Mouse (Mus musculus) hindbrain, embryonic 16.5 days (tissue): ENCODE measurements around the gene Slc13a5. TPM values are rescaled to one million over a fixed set of nuclear protein-coding genes. Genes with fewer than 3 reads are reported as not detected.

Experiments
- ATAC-seq: fragments of 200-750 bp; cut with Nextera tagmentation; 2 replicates; pipeline ENCODE4 v1.8.0; 2017; ENCODE audit warnings: moderate TSS enrichment, moderate library complexity
- H3K27ac ChIP-seq: fragments of 300-500 bp; sonication (generic); 2 replicates; pipeline ENCODE4 v1.5.1; 2014; ENCODE audit warnings: low read depth, mild to moderate bottlenecking, control low read depth, low read length, moderate library complexity
- H3K27me3 ChIP-seq: fragments of 300-500 bp; sonication (generic); replicated peaks from 2 replicates; pipeline ENCODE4 v1.6.1; 2014; ENCODE audit warnings: low read length; ENCODE audit not compliant: control insufficient read depth, insufficient read depth
- H3K36me3 ChIP-seq: fragments of 300-500 bp; sonication (generic); 2 replicates; pipeline ENCODE4 v1.6.1; 2014; ENCODE audit warnings: mild to moderate bottlenecking, low read length, moderate library complexity, mixed read lengths; ENCODE audit not compliant: control insufficient read depth, insufficient read depth
- H3K4me1 ChIP-seq: fragments of 300-500 bp; sonication (generic); 2 replicates; pipeline ENCODE4 v1.6.1; 2014; ENCODE audit warnings: low read depth, low read length; ENCODE audit not compliant: control insufficient read depth, insufficient read depth
- H3K4me2 ChIP-seq: fragments of 300-500 bp; sonication (generic); 2 replicates; pipeline ENCODE4 v1.6.1; 2014; ENCODE audit warnings: mild to moderate bottlenecking, low read length, control low read depth, moderate library complexity
- H3K4me3 ChIP-seq: fragments of 300-500 bp; sonication (generic); 2 replicates; pipeline ENCODE4 v1.5.1; 2014; ENCODE audit warnings: mild to moderate bottlenecking, low read length, control low read depth, moderate library complexity
- H3K9ac ChIP-seq: fragments of 300-500 bp; sonication (generic); 2 replicates; pipeline ENCODE4 v1.6.1; 2014; ENCODE audit warnings: low read depth, mild to moderate bottlenecking, control low read depth, low read length, moderate library complexity
- H3K9me3 ChIP-seq: fragments of 300-500 bp; sonication (generic); 2 replicates; pipeline ENCODE4 v1.6.1; 2014; ENCODE audit warnings: mild to moderate bottlenecking, low read length, moderate library complexity; ENCODE audit not compliant: control insufficient read depth
- WGBS: fragments of 180-500 bp; shearing (Covaris S2); extraction: QIAGEN DNeasy Blood & Tissue Kit; methylation state at CpG from one replicate; pipeline ENCODE4 v1.1.7; 2014; 5-methylcytosine and 5-hydroxymethylcytosine counted together
- polyA plus RNA-seq: library from polyadenylated mRNA; unstranded; fragments of >200 nt; fragmentation: Nextera tagmentation; extraction: Ambion mirVana; gene quantifications from 2 replicates; pipeline ENCODE4 v1.2.1, GENCODE M21; 2015

Slc13a5 gene
- polyA plus RNA-seq, 1 experiment from 2014 or later, result 3.9 TPM

DNA sequence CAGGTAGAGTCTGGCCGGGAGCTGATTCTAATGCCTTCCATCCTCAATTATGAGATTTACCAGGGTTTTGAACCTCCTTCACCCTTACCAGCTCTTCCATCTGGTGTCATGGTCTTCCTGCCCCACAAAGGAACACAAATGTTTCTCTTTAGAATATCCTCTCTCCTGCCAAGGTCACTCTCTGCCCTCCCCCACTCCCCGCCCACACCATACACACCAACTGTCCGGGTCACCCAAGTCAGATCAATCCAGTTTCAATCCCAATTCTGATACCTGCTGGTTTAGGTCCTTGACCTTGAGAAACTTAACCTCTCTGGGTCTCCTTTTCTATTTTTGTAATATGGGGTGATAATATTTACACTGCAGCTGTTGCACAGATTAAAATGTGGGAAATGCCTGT, 20.5 kb upstream of the Slc13a5 start:
- Histone ChIP-seq H3K4me1 (no peaks in the 10 kb centered on the region), H3K9ac (no peak overlapping the region), H3K4me3 (no peak overlapping the region), H3K36me3 (no peaks in the 10 kb centered on the region), H3K27ac (no peak overlapping the region), H3K27me3 (no peaks in the 10 kb centered on the region), H3K9me3 (no peaks in the 10 kb centered on the region; the same call in 1 of the 2 replicates), H3K4me2 (no peak overlapping the region)
- no peak for ATAC-seq
- 87% methylated on average over 3 of the region's 3 CpGs for WGBS

DNA sequence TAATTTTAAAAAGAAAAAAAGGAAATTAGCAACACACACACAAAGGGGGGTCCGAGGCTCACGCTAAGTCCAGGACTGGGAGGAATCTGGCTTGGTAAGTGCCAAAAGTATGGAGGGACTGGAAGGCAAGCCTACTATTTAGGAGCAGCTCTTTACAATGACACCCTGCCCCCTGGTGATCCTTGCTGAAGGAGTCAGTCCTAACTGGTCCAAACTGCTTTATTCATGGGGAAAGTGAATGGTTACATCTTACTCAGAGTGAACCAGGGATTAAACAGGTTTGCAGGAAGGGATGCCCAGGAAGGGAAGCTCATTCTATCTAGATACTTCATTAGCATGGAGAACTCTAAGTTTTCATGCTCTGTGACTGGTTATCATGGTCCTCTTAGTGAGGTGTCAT, 20.1 kb upstream of the Slc13a5 start:
- no peak overlapping the region for H3K27ac ChIP-seq
- no peaks in the 10 kb centered on the region for H3K27me3 ChIP-seq
- 93% methylated on average over 2 of the region's 2 CpGs for WGBS
- no peak overlapping the region for H3K9ac ChIP-seq
- no peak for ATAC-seq
- no peak overlapping the region for H3K4me3 ChIP-seq
- H3K4me2 ChIP-seq, result no peak overlapping the region
- H3K36me3 ChIP-seq, result no peaks in the 10 kb centered on the region
- no peaks in the 10 kb centered on the region for H3K4me1 ChIP-seq
- no peaks in the 10 kb centered on the region; the same call in 1 of the 2 replicates for H3K9me3 ChIP-seq

DNA sequence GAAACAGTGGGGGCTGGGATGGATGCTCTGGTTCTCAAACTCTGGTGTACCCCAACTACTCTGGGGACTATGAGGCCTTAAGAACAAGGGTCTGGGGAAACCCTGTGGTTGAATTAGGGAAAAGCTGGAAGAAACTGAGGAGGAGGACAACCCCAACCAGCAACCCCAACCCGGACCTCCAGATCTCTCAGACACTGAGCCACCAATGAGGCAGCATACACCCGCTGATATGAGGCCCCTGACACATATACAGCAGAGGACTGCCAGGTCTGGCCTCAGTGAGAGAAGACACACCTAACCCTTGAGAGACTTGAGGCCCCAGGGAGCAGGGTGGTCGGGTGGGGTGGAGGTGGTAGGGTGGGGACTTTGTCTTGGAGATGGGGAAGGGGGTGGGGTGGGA, 19.6 kb upstream of the Slc13a5 start:
- no peaks in the 10 kb centered on the region for H3K27me3 ChIP-seq
- WGBS, result 87% methylated on average over 3 of the region's 3 CpGs
- H3K9me3 ChIP-seq, result no peaks in the 10 kb centered on the region; the same call in 1 of the 2 replicates
- no peak overlapping the region for H3K4me3 ChIP-seq
- H3K4me1 ChIP-seq, result no peaks in the 10 kb centered on the region
- H3K27ac ChIP-seq, result no peak overlapping the region
- no peaks in the 10 kb centered on the region for H3K36me3 ChIP-seq
- H3K4me2 ChIP-seq, result no peak overlapping the region
- no peak overlapping the region for H3K9ac ChIP-seq
- ATAC-seq, result no peak

DNA sequence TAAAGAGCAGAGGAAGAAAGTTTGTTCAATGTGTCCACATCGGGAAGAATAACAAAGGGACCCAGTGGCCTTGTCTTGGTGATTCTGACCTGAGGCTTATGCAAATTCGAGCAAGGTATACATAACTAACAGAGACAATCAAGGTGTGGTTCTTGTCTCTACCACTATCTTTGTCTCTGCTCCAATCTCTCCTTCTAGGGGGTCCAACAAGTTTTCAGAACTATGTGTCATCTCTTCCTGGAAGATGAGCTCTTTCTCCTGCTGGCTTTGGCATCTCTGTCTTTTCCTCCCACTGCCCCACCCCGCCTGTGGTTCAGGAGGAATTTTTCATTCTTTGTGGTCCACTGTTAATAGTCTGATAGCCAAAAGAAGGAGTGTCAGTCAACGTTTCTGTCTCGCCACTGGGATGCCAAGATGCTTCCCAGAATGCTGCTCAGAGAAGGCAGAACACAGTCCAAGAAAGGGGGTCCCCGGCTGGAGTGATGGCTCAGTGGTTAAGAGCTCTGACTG, 19.0 kb upstream of the Slc13a5 start:
- Histone ChIP-seq H3K4me2 (no peak overlapping the region), H3K4me1 (no peaks in the 10 kb centered on the region), H3K9me3 (no peaks in the 10 kb centered on the region; the same call in 1 of the 2 replicates), H3K27ac (no peak overlapping the region), H3K9ac (no peak overlapping the region), H3K4me3 (no peak overlapping the region), H3K36me3 (no peaks in the 10 kb centered on the region), H3K27me3 (no peaks in the 10 kb centered on the region)
- 84% methylated on average over 6 of the region's 6 CpGs for WGBS
- no peak for ATAC-seq

DNA sequence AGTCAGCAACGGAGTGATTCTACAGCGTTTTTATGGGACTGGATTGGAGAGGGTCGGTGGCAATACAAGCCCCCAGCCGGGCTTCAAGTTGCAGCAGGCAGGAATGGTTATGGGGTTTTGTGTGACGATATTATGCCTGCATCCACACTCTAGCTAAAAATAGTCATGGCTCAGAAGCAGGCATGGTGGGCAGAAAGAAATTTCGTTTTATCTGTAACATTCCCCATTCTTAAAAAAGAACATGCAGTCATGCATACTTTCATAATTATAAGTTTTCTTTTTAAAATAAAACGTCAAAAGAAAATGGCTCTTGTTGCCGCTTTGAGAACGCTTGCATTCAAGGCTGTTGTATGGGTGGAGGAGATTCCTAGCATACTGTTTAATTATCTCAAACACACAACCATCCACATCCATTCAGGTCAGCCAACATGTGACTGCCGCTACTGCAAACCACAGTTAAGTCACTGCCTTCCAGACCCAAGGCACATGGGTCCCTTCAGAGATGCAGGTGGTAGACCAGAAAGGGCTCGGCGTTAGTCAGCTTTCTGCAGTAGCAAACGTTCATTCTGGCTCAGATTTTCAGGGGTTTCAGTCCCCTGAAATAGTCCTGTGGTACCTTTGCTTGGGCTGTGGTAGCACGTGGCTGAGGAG, 17.6 kb upstream of the Slc13a5 start:
- ATAC-seq, result no peak
- Histone ChIP-seq H3K27me3 (no peaks in the 10 kb centered on the region), H3K4me1 (no peaks in the 10 kb centered on the region), H3K4me3 (no peak overlapping the region), H3K9me3 (no peaks in the 10 kb centered on the region; the same call in 1 of the 2 replicates), H3K27ac (no peak overlapping the region), H3K9ac (no peak overlapping the region), H3K4me2 (no peak overlapping the region), H3K36me3 (no peaks in the 10 kb centered on the region)
- WGBS, result 82% methylated on average over 14 of the region's 14 CpGs

DNA sequence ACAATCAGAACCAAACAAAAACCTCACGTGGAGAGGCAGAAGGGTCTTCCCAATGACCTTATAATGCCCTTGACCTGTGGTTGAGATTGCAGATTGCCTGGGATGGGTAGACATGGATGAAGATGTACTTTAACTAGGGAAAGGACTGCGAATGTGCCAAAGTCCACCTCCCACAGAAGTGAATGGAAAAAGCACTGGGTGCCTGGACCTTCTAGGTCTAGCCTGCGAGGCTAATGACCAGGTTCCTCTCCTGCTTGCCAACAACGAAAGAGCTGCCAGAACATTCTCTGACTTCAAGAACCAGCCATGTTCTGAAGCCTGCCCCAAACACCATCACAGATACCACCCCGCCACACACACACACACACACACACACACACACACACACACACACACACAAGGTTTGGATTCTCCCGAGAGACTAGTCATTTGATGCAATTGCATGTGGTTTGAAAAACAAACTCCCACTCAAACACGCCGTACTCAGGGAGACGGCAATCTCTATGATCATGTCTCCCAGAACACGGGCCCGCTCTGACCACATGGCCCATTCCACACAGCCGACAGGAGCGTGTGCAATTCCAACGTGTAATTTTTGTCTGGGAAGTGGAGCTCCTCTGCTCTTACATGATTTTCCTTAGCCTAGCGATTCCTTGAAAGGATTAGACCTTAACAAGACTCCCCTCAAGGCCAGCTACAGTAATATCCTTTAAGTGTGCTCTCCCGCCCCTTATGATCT, 16.6 kb upstream of the Slc13a5 start:
- H3K27ac ChIP-seq, result no peak overlapping the region
- no peaks in the 10 kb centered on the region for H3K36me3 ChIP-seq
- ATAC-seq, result no peak
- no peaks in the 10 kb centered on the region for H3K27me3 ChIP-seq
- H3K4me1 ChIP-seq, result no peaks in the 10 kb centered on the region
- H3K4me2 ChIP-seq, result no peak overlapping the region
- whole genome bisulfite sequencing, result 90% methylated on average over 16 of the region's 16 CpGs
- H3K4me3 ChIP-seq, result no peak overlapping the region
- no peak overlapping the region for H3K9ac ChIP-seq
- H3K9me3 ChIP-seq, result no peaks in the 10 kb centered on the region

DNA sequence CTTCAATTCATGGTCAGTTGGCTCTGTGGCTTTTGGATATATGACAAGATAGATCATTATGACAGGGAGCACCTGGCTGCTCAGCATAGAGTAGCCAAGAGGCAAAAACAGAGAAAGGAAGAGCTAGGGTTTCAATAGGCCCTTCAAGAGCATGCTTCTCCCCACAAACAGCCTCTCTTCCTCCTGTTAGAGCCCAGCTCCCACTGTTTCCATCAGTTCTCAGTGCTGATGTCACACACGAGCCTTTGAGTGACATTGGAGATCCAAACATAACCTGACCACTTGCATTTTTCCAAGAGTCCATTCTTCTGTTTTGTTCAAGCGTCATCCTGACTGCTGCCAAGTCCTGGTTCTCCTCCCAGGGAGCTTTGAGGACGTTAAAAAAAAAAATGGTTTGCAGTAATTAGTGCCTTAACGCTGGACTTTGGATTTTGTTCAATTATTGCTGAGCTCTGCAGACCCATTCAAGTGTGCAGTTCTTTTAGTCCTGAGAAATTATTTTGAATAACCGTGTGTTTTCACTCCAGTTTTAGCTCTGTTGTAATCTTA, 14.9 kb upstream of the Slc13a5 start:
- no peak for ATAC-seq
- Histone ChIP-seq H3K27me3 (no peaks in the 10 kb centered on the region), H3K4me3 (no peak overlapping the region), H3K36me3 (no peaks in the 10 kb centered on the region), H3K4me1 (no peaks in the 10 kb centered on the region), H3K9me3 (no peaks in the 10 kb centered on the region), H3K27ac (no peak overlapping the region), H3K9ac (no peak overlapping the region), H3K4me2 (no peak overlapping the region)
- WGBS, result 54% methylated on average over 5 of the region's 5 CpGs

DNA sequence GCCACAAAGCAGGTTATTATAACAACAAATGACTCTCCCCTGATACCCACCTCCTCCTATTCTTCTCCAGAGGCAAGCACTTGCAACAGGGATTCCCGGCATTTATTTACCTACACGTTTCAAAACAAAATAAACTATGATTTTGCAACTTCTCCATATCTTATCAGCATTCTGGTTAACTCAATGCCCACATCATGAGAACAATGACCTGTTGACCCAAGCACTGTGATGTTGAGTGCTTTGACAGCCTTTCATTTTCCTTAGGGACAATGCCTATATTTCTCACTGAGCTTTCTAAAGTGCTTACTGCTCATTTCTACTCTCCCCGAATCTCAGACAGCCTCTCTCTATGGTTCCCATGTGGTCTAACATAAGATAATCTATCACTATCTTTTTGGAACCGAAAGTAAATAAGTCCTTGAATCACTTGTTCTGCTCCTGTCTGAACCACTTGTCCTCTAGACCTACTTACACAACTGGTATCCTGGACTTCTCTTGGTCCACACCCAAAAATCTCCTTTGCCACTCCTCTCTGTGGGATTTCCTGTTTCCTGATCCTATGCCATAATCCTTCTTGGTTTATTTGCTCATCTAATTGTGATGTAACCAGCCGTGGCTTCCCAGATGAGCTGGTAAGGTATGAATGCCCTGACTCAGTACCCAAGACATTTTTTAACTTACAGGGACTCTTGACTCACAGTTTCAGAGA, 14.3 kb upstream of the Slc13a5 start:
- WGBS, result 90% methylated on average over 5 of the region's 5 CpGs
- H3K4me2 ChIP-seq, result no peak overlapping the region
- no peak overlapping the region for H3K9ac ChIP-seq
- H3K27me3 ChIP-seq, result no peaks in the 10 kb centered on the region
- no peaks in the 10 kb centered on the region for H3K9me3 ChIP-seq
- no peak for ATAC-seq
- no peaks in the 10 kb centered on the region for H3K4me1 ChIP-seq
- H3K36me3 ChIP-seq, result no peaks in the 10 kb centered on the region
- H3K27ac ChIP-seq, result no peak overlapping the region
- no peak overlapping the region for H3K4me3 ChIP-seq

DNA sequence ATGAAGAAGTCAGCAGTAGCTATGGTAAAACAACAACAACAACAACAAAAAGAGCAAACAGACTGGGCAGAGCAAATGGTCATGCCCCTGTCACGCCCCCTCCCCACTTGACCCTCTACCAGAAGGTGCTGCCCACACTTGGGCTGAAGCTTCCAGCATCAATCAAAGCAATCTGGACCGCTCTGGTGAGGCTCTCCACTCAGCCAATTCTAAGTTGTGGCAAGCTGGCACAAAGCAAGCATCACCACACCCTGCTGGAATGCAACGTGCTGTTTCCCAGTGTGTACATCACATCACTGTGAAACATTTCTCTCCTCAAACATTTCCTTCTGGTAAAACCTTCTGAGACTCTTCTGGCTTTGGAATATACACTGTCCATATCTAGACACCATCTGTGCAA, 6.3 kb upstream of the Slc13a5 start:
- Histone ChIP-seq H3K4me3 (no peak overlapping the region), H3K9ac (no peak overlapping the region), H3K27ac (no peak overlapping the region), H3K36me3 (no peaks in the 10 kb centered on the region), H3K4me1 (no peaks in the 10 kb centered on the region), H3K27me3 (no peaks in the 10 kb centered on the region), H3K9me3 (no peaks in the 10 kb centered on the region), H3K4me2 (no peak overlapping the region)
- 77% methylated on average over 3 of the region's 3 CpGs for whole genome bisulfite sequencing
- ATAC-seq, result no peak
